Mouse (Mus musculus) MEL (cell line): Measurements from ENCODE around the gene Chka. TPM values are rescaled to one million over a fixed set of nuclear protein-coding genes. Genes with fewer than 3 reads are reported as not detected.
A peak's percentile ranks its signal among the peaks of the same experiment; 100 is the strongest.

Source experiments
- DNase-seq: peaks from one replicate; pipeline ENCODE4 v3.0.0; 2011; ENCODE audit warnings: low read depth, low spot score
- H3K27ac ChIP-seq: 2 replicates; pipeline ENCODE4 v1.5.1; 2012; ENCODE audit warnings: low read depth, mild to moderate bottlenecking, control low read depth, low read length, moderate library complexity; ENCODE audit not compliant: control insufficient read depth
- H3K27me3 ChIP-seq, 2 experiments: fragments of 150-350 bp in 1 of 2; sonication (generic) in 1 of 2; 2 replicates each; pipeline ENCODE4 v1.6.1; 2012; ENCODE audit warnings: low read length in 2 of 2, mild to moderate bottlenecking in 2 of 2, improper control_type of control experiment in 1 of 2, moderate library complexity in 1 of 2; ENCODE audit not compliant: insufficient read depth in 2 of 2, control insufficient read depth in 1 of 2
- H3K36me3 ChIP-seq, 2 experiments: 2 replicates each; pipeline ENCODE4 v1.6.1; 2012 to 2014; ENCODE audit warnings: low read length in 2 of 2, improper control_type of control experiment in 1 of 2, inconsistent platforms in 1 of 2, mild to moderate bottlenecking in 1 of 2; ENCODE audit not compliant: insufficient read depth in 2 of 2, control insufficient read depth in 1 of 2
- H3K4me1 ChIP-seq, 2 experiments: fragments of 150-350 bp in 1 of 2; sonication (generic) in 1 of 2; 2 replicates each; pipeline ENCODE4 v1.6.1; 2012; ENCODE audit warnings: low read length in 2 of 2, improper control_type of control experiment in 1 of 2, mild to moderate bottlenecking in 1 of 2; ENCODE audit not compliant: insufficient read depth in 2 of 2, control insufficient read depth in 1 of 2
- H3K4me3 ChIP-seq, 2 experiments: fragments of 150-350 bp in 1 of 2; sonication (generic) in 1 of 2; 2 replicates each; pipeline ENCODE4 v1.5.1; 2012; ENCODE audit warnings: low read depth in 2 of 2, low read length in 2 of 2, mild to moderate bottlenecking in 2 of 2, moderate library complexity in 2 of 2, control low read depth in 1 of 2, improper control_type of control experiment in 1 of 2; ENCODE audit not compliant: control insufficient read depth in 1 of 2, insufficient read depth in 1 of 2
- H3K79me2 ChIP-seq: 2 replicates; pipeline ENCODE4 v1.6.1; 2012; ENCODE audit warnings: mild to moderate bottlenecking, low read length, moderate library complexity; ENCODE audit not compliant: control insufficient read depth, poor library complexity, insufficient read depth
- H3K9ac ChIP-seq: 2 replicates; pipeline ENCODE4 v1.6.1; 2012; ENCODE audit warnings: low read depth, mild to moderate bottlenecking, control low read depth, low read length, moderate library complexity; ENCODE audit not compliant: control insufficient read depth, poor library complexity, severe bottlenecking
- H3K9me3 ChIP-seq: fragments of 150-350 bp; sonication (generic); replicated peaks from 2 replicates; pipeline ENCODE4 v1.6.1; 2012; ENCODE audit warnings: mild to moderate bottlenecking, low read length, improper control_type of control experiment, moderate library complexity; ENCODE audit not compliant: insufficient read depth
- BHLHE40 ChIP-seq: IDR thresholded peaks from 2 replicates; pipeline ENCODE4 v1.6.1; 2012; ENCODE audit warnings: low read depth, mild to moderate bottlenecking, inconsistent platforms, low read length, improper control_type of control experiment, borderline replicate concordance
- CHD2 ChIP-seq: IDR thresholded peaks from 2 replicates; pipeline ENCODE4 v1.6.1; 2011; ENCODE audit warnings: low read length, improper control_type of control experiment
- CTCF ChIP-seq, 3 experiments: IDR thresholded peaks in 2 of 3; conservative IDR thresholded peaks in 1 of 3; 2 replicates each; pipeline ENCODE4 v1.5.1; 2011 to 2012; ENCODE audit warnings: low read length in 3 of 3, low read depth in 2 of 3, mild to moderate bottlenecking in 2 of 3, improper control_type of control experiment in 1 of 3, inconsistent platforms in 1 of 3, mixed read lengths in 1 of 3, moderate library complexity in 1 of 3; ENCODE audit not compliant: control insufficient read depth in 1 of 3, insufficient read depth in 1 of 3, poor library complexity in 1 of 3, severe bottlenecking in 1 of 3
- E2F4 ChIP-seq: IDR thresholded peaks from 2 replicates; pipeline ENCODE4 v1.6.1; 2011; ENCODE audit warnings: low read depth, low read length, improper control_type of control experiment, borderline replicate concordance
- ELF1 ChIP-seq: IDR thresholded peaks from 2 replicates; pipeline ENCODE4 v1.6.1; 2014; ENCODE audit warnings: low read depth, mild to moderate bottlenecking, inconsistent platforms, low read length, improper control_type of control experiment, moderate library complexity
- EP300 ChIP-seq, 2 experiments: IDR thresholded peaks; 2 replicates each; pipeline ENCODE4 v1.6.1; 2011; ENCODE audit warnings: improper control_type of control experiment in 2 of 2, low read length in 2 of 2, low read depth in 1 of 2, mild to moderate bottlenecking in 1 of 2
- ETS1 ChIP-seq: IDR thresholded peaks from 2 replicates; pipeline ENCODE4 v1.6.1; 2012; ENCODE audit warnings: low read depth, mild to moderate bottlenecking, inconsistent platforms, low read length, improper control_type of control experiment, moderate library complexity
- GATA1 ChIP-seq: IDR thresholded peaks from 2 replicates; pipeline ENCODE4 v1.6.1; 2011; ENCODE audit warnings: low read depth, low read length, improper control_type of control experiment
- HCFC1 ChIP-seq: IDR thresholded peaks from 2 replicates; pipeline ENCODE4 v1.6.1; 2012; ENCODE audit warnings: low read depth, mild to moderate bottlenecking, inconsistent platforms, low read length, improper control_type of control experiment, moderate library complexity
- KAT2A ChIP-seq: conservative IDR thresholded peaks from 2 replicates; pipeline ENCODE4 v1.6.1; 2012; ENCODE audit warnings: low read depth, low read length, improper control_type of control experiment, inconsistent platforms
- MAX ChIP-seq: IDR thresholded peaks from 2 replicates; pipeline ENCODE4 v1.6.1; 2011; ENCODE audit warnings: low read length, improper control_type of control experiment
- MAZ ChIP-seq: IDR thresholded peaks from 2 replicates; pipeline ENCODE4 v1.6.1; 2012; ENCODE audit warnings: low read depth, mild to moderate bottlenecking, inconsistent platforms, low read length, improper control_type of control experiment
- MXI1 ChIP-seq: IDR thresholded peaks from 2 replicates; pipeline ENCODE4 v1.6.1; 2011; ENCODE audit warnings: mild to moderate bottlenecking, low read depth, low read length, improper control_type of control experiment
- MYC ChIP-seq: IDR thresholded peaks from 2 replicates; pipeline ENCODE4 v1.6.1; 2011; ENCODE audit warnings: low read depth, mild to moderate bottlenecking, low read length, improper control_type of control experiment, moderate library complexity
- NELFE ChIP-seq: IDR thresholded peaks from 2 replicates; pipeline ENCODE4 v1.6.1; 2011; ENCODE audit warnings: low read depth, low read length, improper control_type of control experiment
- NRF1 ChIP-seq: IDR thresholded peaks from 2 replicates; pipeline ENCODE4 v1.6.1; 2014; ENCODE audit warnings: low read depth, mild to moderate bottlenecking, inconsistent platforms, low read length, improper control_type of control experiment, moderate library complexity; ENCODE audit not compliant: poor library complexity, insufficient read depth, severe bottlenecking
- POLR2A ChIP-seq, 2 experiments: IDR thresholded peaks; 2 replicates each; pipeline ENCODE4 v1.6.1; 2011 to 2012; ENCODE audit warnings: low read length in 2 of 2, mild to moderate bottlenecking in 2 of 2, control low read depth in 1 of 2, improper control_type of control experiment in 1 of 2, low read depth in 1 of 2, moderate library complexity in 1 of 2; ENCODE audit not compliant: control insufficient read depth in 1 of 2, insufficient read depth in 1 of 2, poor library complexity in 1 of 2
- POLR2AphosphoS5 ChIP-seq: IDR thresholded peaks from 2 replicates; pipeline ENCODE4 v1.6.1; 2012; ENCODE audit warnings: low read depth, borderline replicate concordance, mild to moderate bottlenecking, inconsistent platforms, low read length, moderate library complexity, mixed read lengths
- SIN3A ChIP-seq: IDR thresholded peaks from 2 replicates; pipeline ENCODE4 v1.6.1; 2012; ENCODE audit warnings: low read length, improper control_type of control experiment, inconsistent platforms
- SMC3 ChIP-seq: IDR thresholded peaks from 2 replicates; pipeline ENCODE4 v1.6.1; 2011; ENCODE audit warnings: low read depth, low read length, improper control_type of control experiment
- TAL1 ChIP-seq: IDR thresholded peaks from 2 replicates; pipeline ENCODE4 v1.6.1; 2012; ENCODE audit warnings: mild to moderate bottlenecking, inconsistent platforms, low read length, moderate library complexity, mixed read lengths
- TCF12 ChIP-seq: IDR thresholded peaks from 2 replicates; pipeline ENCODE4 v1.6.1; 2014; ENCODE audit warnings: low read depth, mild to moderate bottlenecking, inconsistent platforms, low read length, improper control_type of control experiment, moderate library complexity
- UBTF ChIP-seq: IDR thresholded peaks from 2 replicates; pipeline ENCODE4 v1.6.1; 2012; ENCODE audit warnings: low read depth, mild to moderate bottlenecking, inconsistent platforms, low read length, improper control_type of control experiment, moderate library complexity, borderline replicate concordance; ENCODE audit not compliant: insufficient read depth
- USF1 ChIP-seq: IDR thresholded peaks from 2 replicates; pipeline ENCODE4 v1.6.1; 2014; ENCODE audit warnings: low read depth, mild to moderate bottlenecking, inconsistent platforms, low read length, improper control_type of control experiment, moderate library complexity
- ZNF384 ChIP-seq: IDR thresholded peaks from 2 replicates; pipeline ENCODE4 v1.6.1; 2012; ENCODE audit warnings: low read depth, mild to moderate bottlenecking, inconsistent platforms, low read length, improper control_type of control experiment
- polyA plus RNA-seq, 2 experiments: library from polyadenylated mRNA; stranded (reverse) in 1 of 2; unstranded in 1 of 2; fragments of >175 nt in 1 of 2; fragments of >200 nt in 1 of 2; gene quantifications; 2 replicates each; pipeline versions ENCODE4 v1.2.1 to v1.2.4; 2012; ENCODE audit warnings: low replicate concordance in 2 of 2, low read depth in 1 of 2; ENCODE audit not compliant: insufficient read length in 2 of 2, insufficient read depth in 1 of 2, missing spikeins in 1 of 2
- total RNA-seq: library from RNA; depleted of rRNA; stranded (reverse); fragments of 300-350 nt; gene quantifications from 2 replicates; pipeline ENCODE4 v1.2.3, GENCODE M21; 2012

Chka gene
- total and polyA plus RNA-seq, 3 experiments, result 12.5 to 21.0 TPM; not detected in 1

DNA sequence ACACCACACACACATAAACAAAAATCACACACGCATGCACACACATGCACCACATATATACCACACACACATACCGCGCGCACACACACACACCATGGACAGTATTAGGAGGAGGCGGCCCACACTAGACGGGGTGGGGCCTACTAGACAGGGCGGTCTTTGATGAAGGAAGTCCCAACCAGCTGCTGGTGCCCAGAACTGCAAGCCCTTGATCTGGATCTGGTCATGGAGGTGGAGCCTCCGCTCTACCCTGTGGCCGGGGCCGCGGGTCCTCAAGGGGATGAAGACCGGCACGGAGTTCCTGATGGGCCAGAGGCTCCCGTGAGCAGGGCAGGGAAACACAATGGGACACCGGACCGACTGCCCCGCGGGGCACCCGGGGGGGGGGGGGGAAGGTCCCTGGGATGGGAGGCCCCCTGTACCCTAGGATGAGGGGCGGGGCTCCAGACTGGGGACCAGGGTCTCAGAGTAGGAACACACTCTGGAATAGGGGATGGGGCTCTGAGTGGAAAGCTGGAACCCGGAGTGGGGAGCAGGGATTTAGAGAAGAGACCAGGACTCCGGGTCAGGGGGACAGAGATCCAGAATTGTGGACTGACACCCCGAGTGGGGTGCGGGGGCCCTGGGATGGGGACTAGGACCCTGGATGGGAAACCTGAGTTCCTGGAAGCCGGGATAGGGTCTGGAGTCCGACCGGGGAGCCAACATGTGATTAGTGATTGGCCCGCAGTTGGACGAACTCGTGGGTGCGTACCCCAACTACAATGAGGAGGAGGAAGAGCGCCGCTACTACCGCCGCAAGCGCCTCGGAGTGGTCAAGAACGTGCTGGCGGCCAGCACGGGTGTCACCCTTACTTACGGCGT lies 83.7 kb downstream of the Chka start, which contains the start of gene Unc93b1:
TSS of gene Unc93b1 (plus strand) at position 155 of the 864 bp plus-strand sequence.
- no peak within 1 kb of the TSS for H3K27ac ChIP-seq
- DNase-seq, result peak; percentile 88
- TF ChIP-seq NELFE (peak; percentile 25; the same call in 1 of the 2 replicates), E2F4 (no peak), MAX (0 out of 2 replicates have a peak, but pooled peaks have one; percentile 7), CTCF (IDR thresholded peaks at IDR 0.05 in 2 of 3, conservative IDR thresholded peaks at IDR 0.05 in 1 of 3; ENCODE audit: control insufficient read depth in 1 of 3, insufficient read depth in 1 of 3, low read depth in 2 of 3, low read length in 3 of 3, poor library complexity in 1 of 3, severe bottlenecking in 1 of 3) (no peak), SIN3A (peak; percentile 52), HCFC1 (peak; percentile 45; the same call in 1 of the 2 replicates), ELF1 (peak; percentile 42; the same call in 1 of the 2 replicates), BHLHE40 (no peak), MAZ (0 out of 2 replicates have a peak, but pooled peaks have one; percentile 29), ETS1 (peak; percentile 34; the same call in 1 of the 2 replicates), POLR2A (IDR thresholded peaks at IDR 0.05; ENCODE audit: control insufficient read depth in 1 of 2, insufficient read depth in 1 of 2, low read depth in 1 of 2, low read length in 2 of 2, poor library complexity in 1 of 2) (peak in 1 of 2 experiments; percentile 31; a peak in 1 of 4 replicates), TCF12 (0 out of 2 replicates have a peak, but pooled peaks have one; percentile 18)

GRCm38 (mm10) chr19:3935896-3936850 lies 84.6 kb downstream of the Chka start:
- DNase-seq, result peak; percentile 72
- Histone ChIP-seq H3K9ac (peak overlapping the region; percentile 53), H3K27me3 (no peaks in the 10 kb centered on the region; a peak in 1 of 4 replicates), H3K36me3 (no peaks in the 10 kb centered on the region; a peak in 1 of 4 replicates), H3K4me1 (peaks cover 0 to 8% of the 10 kb centered on the region in 2 experiments; a peak in 2 of 4 replicates), H3K4me3 (peak overlapping the region; percentile 69 to 83), H3K27ac (no peak overlapping the region), H3K79me2 (no peaks in the 10 kb centered on the region; the same call in 1 of the 2 replicates), H3K9me3 (no peaks in the 10 kb centered on the region)
- TF ChIP-seq POLR2AphosphoS5 (no peak), NRF1 (no peak), TCF12 (no peak), ZNF384 (no peak), TAL1 (no peak), EP300 (IDR thresholded peaks at IDR 0.05; ENCODE audit: low read depth in 1 of 2, low read length in 2 of 2) (0 out of 4 replicates have a peak, but pooled peaks of 1 of the 2 experiments have one; percentile 3), MAX (no peak), CHD2 (no peak), SMC3 (peak; percentile 13; the same call in 1 of the 2 replicates), GATA1 (no peak), MYC (0 out of 2 replicates have a peak, but pooled peaks have one; percentile 25), KAT2A (no peak), SIN3A (peak; percentile 48; the same call in 1 of the 2 replicates), USF1 (no peak), UBTF (no peak), MXI1 (no peak), ETS1 (no peak), POLR2A (IDR thresholded peaks at IDR 0.05; ENCODE audit: control insufficient read depth in 1 of 2, insufficient read depth in 1 of 2, low read depth in 1 of 2, low read length in 2 of 2, poor library complexity in 1 of 2) (no peak), HCFC1 (peak; percentile 62)

More for the DNA sequence above, 83.7 kb downstream of the Chka start, which contains the start of gene Unc93b1:
- peaks cover 0 to under 1% of the 10 kb centered on the region in 2 experiments; a peak in 1 of 4 replicates for H3K36me3 ChIP-seq
- H3K4me3 ChIP-seq, result peak within 1 kb of the TSS; percentile 69 to 83
- H3K27me3 ChIP-seq, result no peaks in the 10 kb centered on the region; a peak in 1 of 4 replicates
- H3K9ac ChIP-seq, result peak within 1 kb of the TSS; percentile 53
- no peaks in the 10 kb centered on the region; the same call in 1 of the 2 replicates for H3K79me2 ChIP-seq
- H3K4me1 ChIP-seq, result peaks cover 0 to 13% of the 10 kb centered on the region in 2 experiments; a peak in 3 of 4 replicates
- H3K9me3 ChIP-seq, result no peaks in the 10 kb centered on the region
